Mouse (Mus musculus) heart, adult 8-10 months (tissue): Measurements from ENCODE around the gene Jak1. TPM values are rescaled to one million over a fixed set of nuclear protein-coding genes. Genes with fewer than 3 reads are reported as not detected.
"Not testable (repeated sequence)": the region's sequence is repeated elsewhere in the genome, so short reads cannot be mapped to it uniquely, and the experiment has no call there.

Experiments used
- DNase-seq: peaks from one replicate; pipeline ENCODE4 v3.0.0; 2022; ENCODE audit warnings: low spot score
- total RNA-seq, 4 experiments: library from RNA; stranded (reverse); gene quantifications; 2 replicates each; pipeline ENCODE4 v1.2.4; 2022

Gene Jak1
- total RNA-seq, 4 experiments from 2014 or later = 80.9 to 106 (median 90.0) TPM

DNA sequence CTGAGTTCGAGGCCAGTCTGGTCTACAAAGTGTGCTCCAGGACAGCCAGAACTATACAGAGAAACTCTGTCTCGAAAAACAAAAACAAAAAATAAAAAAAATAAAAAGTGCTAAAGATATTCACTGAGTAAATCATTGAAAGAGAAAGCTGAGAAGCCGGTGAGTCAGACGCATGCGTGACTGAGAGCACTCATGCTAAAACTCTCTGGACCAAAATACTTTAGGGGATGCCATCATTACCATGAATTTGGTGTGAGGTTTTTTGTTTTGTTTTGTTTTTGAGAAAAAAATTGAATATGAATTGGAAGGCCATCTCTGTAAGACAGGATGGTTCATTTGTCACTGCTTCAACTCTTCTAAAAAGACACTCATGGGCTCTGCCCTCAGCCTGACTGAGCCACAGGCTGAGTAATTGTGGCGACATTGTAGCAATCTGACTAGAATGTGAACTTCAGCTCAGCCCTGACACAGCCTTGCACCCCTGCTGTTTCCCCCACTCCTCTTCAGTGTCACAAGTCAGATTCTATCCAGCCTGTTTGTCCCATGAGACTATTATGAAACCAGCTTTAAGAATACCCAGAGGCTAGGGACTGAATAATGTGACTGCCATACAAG, 11.5 kb upstream of the Jak1 start:
- no peak for DNase-seq

- DNase-seq = no peak
Measured at GRCm38 (mm10) chr4:101275881-101276280, 10.8 kb upstream of the Jak1 start.

DNA sequence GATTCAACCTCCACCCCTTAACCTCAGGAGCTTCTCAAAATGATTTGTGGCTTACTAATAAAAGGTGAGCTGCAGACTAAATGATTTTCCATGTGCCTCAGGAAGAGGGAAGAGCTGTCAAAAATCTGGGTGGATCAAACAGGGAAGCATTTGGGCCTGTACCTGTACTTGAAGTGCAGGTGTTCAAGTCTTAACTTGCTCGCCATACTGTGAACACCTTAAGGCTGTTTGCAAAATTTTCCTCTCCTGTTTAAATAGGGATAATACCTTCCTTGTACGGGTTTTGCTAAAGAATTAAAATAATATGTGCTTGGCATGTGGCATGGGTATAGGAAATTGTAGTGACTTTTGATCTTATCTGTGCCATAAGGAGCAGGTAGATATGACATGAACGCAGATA, 5.7 kb upstream of the Jak1 start:
- no peak for DNase-seq

DNA sequence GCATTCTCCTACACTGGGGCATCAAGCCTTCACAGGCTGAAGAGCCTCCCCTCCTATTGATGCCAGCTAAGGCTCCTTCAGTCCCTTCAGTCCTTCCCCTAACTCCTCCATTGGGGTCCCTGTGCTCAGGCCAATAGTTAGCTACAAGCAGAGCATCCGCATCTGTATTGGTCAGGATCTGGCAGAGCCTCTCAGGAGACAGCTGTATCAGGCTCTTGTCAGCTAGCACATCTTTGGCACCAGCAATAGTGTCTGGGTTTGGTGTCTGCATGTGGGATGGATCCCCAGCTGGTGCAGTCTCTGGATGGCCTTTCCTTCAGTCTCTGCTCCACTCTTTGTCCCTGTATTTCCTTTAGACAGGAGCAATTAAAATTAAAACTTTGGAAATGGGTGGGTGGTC, 3.4 kb upstream of the Jak1 start:
- DNase-seq = not testable (repeated sequence)

GRCm38 (mm10) chr4:101265523-101265922, 441 bp upstream of the Jak1 start:
- DNase-seq = no peak

GRCm38 (mm10) chr4:101263968-101264740, 928 bp downstream of the Jak1 start:
- DNase-seq = no peak

DNA sequence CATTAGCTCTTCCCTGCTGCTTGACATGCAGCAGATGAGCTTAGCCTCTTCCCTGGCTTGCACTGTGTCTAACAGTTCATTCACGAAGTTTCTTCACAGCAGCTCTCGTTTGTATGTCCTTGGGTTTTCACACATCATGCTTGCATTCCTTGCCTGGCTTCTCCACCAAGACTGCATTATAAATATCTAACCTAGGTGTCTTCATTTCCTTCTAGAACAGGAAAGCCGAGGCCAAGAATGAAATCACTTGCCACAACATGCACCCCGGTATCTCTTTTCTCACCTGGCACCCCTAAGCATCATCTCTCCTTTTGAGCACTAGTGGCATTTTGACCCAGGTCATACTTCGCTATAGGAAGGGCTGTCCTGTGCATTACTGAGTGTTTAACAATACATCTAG, 3.5 kb downstream of the Jak1 start:
- DNase-seq = no peak

GRCm38 (mm10) chr4:101260744-101261291, 4.3 kb downstream of the Jak1 start:
- DNase-seq = no peak

DNA sequence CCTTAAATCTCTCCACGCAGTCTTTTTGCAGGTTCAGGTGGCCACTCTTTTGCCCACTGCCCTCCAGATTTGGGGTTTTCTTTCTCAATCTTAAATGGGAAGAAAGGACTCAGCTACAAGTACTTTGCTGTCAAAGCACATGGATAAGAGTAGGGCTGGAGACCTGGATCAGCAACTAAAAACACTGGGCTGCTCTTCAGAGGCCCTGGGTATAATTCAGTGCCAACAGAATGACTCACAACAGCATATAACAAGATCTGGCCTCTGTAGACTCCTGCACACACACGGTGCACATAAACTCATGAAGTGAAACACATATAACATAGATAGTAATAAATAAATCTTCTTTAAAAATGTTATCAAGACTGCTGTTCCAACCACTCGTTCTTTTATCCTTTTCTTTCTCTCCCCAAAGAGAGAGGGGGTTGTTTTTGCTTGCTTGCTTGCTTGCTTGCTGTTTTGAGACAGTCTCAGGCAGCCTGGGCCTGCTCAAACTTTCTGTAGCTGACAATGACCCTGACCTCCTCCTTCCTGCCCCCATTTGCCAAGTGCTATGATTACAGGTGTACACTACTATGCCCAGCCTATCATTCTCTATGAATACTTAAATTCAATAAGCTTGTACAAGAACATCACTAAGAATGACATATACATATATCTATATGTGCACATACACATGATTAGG, 8.4 kb downstream of the Jak1 start:
- no peak for DNase-seq

DNA sequence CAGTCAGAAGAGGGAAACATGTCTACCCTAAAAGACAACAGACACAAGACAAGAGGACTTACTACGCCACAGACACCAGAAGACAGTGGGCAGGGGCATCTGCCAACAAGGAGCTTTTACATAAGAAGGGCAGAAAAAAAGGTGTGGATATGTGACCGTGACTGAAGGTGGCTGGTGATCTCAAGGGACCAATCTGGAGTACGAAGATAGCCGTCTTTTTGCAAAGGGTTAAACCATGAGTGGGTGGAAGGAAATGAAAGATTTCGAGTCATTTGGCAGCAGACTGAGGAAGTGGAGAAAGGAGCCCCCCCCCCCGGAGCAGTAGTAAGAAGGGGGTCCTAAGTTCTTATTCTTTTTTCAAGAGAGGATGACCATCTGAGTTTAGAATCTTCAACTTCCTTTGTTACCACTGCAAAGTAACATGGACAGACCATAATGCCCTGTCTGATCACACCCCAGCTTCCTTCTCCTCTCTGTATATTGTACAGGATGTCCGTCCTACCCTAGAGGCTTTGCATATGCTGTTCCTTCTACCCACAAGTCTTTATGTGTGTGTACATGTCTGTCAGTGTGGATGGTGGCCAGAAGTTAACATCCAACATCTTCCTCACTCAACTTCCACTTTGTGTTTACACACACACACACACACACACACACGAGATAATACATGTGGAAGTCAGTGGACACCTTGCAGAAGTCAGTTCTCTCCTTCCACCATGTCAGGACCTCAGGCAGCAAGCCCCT, 10.3 kb downstream of the Jak1 start:
- no peak for DNase-seq

DNA sequence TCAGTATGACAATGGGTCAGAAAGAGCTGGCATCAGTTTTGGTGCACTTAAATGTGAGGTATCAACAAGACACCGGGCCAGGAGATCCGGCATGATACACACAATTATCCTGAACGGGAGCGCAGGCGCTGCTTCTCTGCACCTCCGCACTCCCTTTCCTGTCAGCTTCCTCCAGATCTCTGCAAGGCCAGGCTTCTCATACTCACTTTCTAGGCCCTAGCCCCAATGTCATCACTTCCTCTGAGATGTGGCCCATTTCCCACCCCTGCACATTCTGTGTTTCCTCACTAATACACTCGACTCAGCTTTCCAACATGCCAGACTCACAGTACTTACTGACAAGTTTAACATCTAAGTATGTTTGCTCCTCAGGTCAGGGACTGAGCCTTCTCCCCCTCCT, 11.1 kb downstream of the Jak1 start:
- peak; percentile 59 for DNase-seq

DNA sequence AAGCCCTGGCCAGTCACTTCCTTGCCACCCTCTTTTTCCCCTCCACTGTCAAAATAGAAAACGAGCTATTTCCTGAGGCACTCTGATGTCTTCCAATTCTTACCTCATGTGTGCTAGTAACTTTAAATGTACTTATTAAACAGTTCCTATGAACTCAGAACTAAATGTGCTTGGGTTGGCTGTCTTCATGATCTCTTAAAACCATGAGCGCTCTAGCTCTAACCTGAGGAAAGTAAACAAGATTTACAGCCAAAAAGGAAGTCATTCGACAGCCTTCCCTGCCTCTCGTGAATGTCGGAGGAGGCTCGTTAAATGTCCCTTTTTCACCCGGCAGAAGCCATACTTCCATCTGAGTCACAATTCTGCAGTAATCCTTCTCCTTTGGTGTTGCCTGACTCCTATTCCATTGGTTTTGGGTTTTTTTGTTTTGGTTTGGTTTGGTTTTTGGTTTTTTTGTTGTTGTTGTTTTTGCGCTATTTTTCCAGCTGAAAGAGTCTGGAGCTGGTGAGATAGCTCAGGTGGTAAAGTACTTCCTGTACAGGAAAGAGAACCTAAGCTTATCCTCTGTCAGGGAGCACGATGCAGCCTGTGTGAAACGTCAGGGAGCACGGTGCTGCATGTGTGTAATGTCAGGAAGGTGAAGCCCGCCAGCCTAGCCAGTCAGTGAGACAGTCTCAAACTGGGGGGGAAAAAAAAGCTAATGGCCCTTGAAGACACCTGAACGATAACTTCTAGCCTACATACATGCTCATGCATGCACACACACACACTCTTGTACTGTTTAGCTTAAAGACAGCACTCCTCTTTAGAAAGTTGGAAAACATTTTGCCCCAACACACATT, 12.1 kb downstream of the Jak1 start:
- DNase-seq = no peak

GRCm38 (mm10) chr4:101252016-101252415, 13.1 kb downstream of the Jak1 start:
- no peak for DNase-seq

DNA sequence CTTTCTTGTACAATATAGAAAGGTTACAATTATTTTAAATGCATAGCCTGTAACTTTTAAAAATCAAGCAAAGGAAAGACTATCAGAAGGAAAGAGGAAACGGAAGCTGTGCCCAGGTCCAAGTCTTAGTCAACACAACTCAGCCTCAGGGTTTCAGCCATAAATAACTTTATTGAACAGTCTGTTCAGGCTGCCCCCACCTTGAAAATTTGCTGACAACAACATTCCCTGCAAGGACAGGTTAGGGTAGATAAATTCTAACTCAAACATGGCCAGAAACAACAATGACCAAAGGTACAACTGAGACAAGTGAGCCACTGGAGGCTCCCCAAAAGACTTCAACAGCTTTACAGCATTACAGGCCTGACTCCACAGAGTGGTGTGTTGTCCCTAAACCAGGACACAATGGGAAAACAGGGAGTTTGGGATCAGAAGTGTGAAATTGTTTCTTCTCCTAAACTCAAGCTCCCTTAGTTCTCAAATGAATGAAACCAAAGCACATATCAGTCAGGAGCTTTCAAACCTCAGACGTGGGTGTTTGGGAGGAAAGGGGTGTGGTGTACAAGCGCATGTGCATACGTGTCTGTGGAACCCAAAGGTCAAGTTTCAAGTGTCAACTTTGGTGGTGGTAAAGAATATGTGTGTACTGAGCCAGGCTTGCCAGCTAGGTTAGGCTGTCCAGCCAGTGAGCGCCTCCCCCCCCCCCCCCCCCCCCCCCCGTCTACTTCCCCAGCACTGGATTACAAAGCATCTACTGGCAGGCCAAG, 14.9 kb downstream of the Jak1 start:
- no peak for DNase-seq

DNA sequence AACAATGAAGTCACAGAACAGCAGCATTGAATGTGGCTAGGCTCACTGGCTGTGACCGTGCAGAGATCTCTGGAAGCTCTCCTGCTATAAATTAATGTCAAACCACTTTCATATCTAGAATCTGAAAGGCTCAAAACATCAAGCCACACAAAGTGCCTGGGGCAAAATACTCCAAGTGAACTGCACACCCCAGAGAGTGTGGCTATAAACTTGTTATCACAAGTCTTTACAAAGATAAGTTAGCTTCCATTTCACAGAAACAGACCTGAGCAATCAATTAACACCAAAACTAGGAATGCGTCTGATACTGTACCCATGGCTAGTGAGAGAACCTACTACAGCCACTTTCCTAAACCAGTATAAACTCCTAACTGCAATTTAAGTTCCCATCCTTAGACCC, 17.7 kb downstream of the Jak1 start:
- no peak for DNase-seq

DNA sequence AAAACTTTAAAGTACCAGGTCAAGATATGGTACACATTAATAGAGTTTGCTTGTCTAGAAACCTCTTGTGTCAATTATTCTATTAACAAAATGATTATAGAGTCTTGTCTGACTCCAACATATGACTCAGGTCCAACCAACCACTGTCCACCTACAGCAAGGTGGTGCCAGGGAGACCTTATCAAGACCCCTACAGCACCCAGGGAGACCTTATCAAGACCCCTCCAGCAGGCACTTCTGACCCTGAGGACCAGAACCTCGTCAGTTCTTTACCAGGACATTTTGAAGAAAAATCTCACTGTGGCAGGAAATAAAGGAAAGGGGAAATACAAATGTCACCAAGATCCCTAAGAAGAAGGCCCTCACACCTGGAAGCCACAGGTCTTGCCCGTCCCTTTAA, 18.5 kb downstream of the Jak1 start:
- DNase-seq = no peak

DNA sequence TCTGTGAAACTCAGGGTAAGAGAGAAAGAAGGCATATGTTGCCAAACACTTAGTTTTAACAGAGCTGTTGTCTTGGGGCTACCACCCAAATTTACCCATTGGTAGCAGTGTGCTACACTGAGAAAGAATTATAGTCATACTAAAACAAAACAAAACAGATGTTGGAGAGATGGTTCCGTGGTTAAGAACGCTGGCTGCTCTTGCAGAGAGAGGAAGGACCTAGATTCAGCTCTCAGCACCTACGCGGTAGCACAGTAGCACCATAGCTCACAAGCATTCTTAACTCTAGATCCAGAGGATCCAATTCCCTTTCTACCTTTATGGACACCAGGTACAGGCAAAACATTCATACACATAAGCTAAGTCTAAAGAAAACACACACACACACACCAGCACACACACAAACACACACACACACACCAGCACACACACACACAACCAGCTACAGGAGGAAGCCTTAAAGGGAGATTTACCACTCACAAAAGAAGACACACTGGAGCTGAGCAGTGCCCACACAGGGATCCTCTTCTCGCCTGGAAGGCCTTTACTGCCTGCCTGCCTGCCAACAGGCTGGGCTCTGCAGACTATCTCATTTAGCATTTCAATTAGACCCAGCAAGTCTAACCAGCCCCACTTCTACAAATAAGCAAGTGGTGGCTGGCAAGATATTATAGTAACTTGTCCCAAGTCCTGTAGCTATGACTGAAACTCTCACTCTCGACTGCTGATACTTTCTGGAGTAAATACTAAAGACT, 20.6 kb downstream of the Jak1 start:
- DNase-seq = no peak

DNA sequence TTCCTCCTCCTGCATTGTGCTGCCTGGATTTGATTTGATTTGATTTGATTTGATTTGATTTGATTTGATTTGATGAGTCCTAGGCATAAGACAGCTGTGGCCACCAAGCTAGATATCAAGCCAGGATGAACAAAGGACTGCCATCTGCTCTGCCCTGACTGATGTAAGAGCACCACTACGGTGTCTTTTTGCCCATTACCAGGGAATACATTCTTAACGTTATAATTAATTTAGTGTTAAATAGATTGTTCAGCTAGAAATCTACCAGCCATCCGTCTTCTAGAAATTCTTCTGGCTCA, 24.3 kb downstream of the Jak1 start:
- no peak for DNase-seq

DNA sequence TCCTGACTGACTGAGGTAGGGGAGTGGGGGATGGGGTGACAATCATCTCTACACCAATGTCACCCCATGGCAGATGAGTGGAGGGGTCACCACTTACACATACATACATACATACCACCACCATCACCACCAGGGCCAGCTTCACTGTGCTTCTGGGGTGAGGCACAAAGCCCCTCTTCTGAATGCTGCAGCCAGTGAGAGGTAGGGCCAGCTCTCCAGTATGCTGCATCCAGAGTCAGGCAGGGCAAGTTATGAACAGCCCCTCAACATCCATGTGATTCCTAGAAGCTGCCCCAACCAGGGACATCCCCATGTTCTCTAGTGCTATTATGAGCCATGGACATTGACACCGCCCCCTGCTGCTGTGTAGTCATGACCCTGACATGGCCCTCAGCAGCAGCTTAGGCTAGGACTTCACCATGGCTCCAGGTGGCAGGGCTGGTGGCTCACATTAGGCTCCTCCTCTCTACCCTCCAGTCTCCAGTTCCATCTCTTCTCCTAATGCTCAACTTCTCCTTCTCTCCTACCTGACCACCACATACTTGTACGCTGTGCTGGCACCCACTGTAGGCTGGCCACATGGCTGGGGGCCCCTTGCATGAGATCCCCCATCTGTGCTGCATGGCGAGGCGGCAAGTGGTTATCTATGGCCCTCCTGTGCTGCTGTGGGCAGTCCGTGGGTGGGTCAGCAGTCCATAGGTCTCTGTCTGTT, 24.8 kb downstream of the Jak1 start:
- no peak for DNase-seq
